19 mouse cellular contexts compared by ENCODE assay signal in the genomic region with DNA sequence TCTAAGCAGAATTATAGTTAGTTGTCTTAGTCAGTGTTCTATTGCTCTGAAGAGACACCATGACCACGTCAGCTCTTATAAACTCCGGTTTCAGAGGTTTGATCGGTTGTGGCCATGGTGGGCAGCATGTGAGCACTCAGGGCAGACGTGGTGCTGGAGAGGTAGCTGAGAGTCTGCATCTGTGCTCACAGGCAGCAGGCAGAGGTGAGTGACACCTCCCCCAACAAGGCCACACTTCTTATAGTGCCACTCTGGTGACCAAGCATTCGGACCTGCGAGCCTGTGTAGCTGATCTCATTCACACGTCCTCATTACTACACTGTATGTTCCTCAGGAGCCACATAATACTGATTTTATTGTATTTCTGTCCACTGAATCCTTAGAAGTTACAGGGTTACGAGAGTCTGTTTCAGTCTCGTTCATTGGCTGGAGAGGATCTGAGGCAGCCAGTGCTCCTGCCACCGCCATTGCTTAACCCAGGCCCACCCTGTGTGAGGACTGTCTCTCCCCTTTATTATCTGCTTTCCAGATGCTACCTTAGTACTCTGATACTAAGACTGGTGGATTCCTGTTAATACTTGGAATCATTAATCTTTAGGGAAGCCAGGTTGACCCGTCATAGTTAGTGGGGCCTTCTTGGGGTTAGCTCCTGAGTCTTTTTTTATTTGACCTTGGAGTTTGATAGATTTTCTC.
DNase-seq lines count a peak whose midpoint lies in the region; ATAC-seq and TF ChIP-seq lines count a peak whose summit lies in the region.
"Had no signal": no experiment of that assay in that cellular context is flagged by ENCODE, and none has a peak within 500 bp of the region (broad histone marks: within the 10 kb centered on the region; RNA-seq: fewer than 3 reads in every experiment).

No protein-coding gene starts in this region.

- no peak for TF ChIP-seq POLR2A in heart, adult 2 months (IDR thresholded peaks at IDR 0.05; ENCODE audit: insufficient read depth, low read depth, low read length)
- TF ChIP-seq POLR2A in kidney, adult 2 months (IDR thresholded peaks at IDR 0.05; ENCODE audit: low read depth, low read length): no peak

- no peak for ATAC-seq in midbrain, embryonic 12.5 days (ENCODE audit: low FRiP score, low read depth)
- ATAC-seq in intestine, embryonic 16.5 days: peak; percentile 56; the same call in 1 of the 2 replicates
- no peak for ATAC-seq in forebrain, embryonic 15.5 days (replicated peaks)
- ATAC-seq: Patski had no signal

- peaks cover 6% of the 10 kb centered on the region for H3K4me1 ChIP-seq in heart, adult 2 months (ENCODE audit: control insufficient read depth, insufficient read depth, low read length)
- peaks cover 32% of the 10 kb centered on the region for H3K4me1 ChIP-seq in kidney, adult 2 months (ENCODE audit: control insufficient read depth, insufficient read depth, low read length)
- H3K4me1 ChIP-seq in midbrain, embryonic 12.5 days: peaks cover 49% of the 10 kb centered on the region
- peaks cover 66% of the 10 kb centered on the region for H3K4me1 ChIP-seq in midbrain, embryonic 10.5 days
- H3K4me1 ChIP-seq in intestine, embryonic 16.5 days (ENCODE audit: control insufficient read depth, insufficient read depth, low read length): peaks cover 8% of the 10 kb centered on the region
- peaks cover 51% of the 10 kb centered on the region for H3K4me1 ChIP-seq in forebrain, embryonic 15.5 days

- no peak overlapping the region for H3K4me2 ChIP-seq in midbrain, embryonic 12.5 days (replicated peaks)
- H3K4me2 ChIP-seq in intestine, embryonic 16.5 days (ENCODE audit: low read depth, low read length): no peak overlapping the region
- no peak overlapping the region for H3K4me2 ChIP-seq in forebrain, embryonic 15.5 days (replicated peaks)
- H3K4me2 ChIP-seq: hindbrain, embryonic 15.5 days had no signal

- H3K36me3 ChIP-seq in heart, adult 2 months (ENCODE audit: control insufficient read depth, insufficient read depth, low read length): peaks cover 5% of the 10 kb centered on the region; the same call in 1 of the 2 replicates
- H3K36me3 ChIP-seq in kidney, adult 2 months (ENCODE audit: control insufficient read depth, insufficient read depth, low read length): no peaks in the 10 kb centered on the region
- H3K36me3 ChIP-seq in midbrain, embryonic 12.5 days: no peaks in the 10 kb centered on the region
- no peaks in the 10 kb centered on the region for H3K36me3 ChIP-seq in midbrain, embryonic 10.5 days
- H3K36me3 ChIP-seq in intestine, embryonic 16.5 days (ENCODE audit: control insufficient read depth, insufficient read depth, low read length): no peaks in the 10 kb centered on the region
- H3K36me3 ChIP-seq in forebrain, embryonic 15.5 days: no peaks in the 10 kb centered on the region
- H3K36me3 ChIP-seq: hindbrain, embryonic 15.5 days had no signal

- no peak for TF ChIP-seq EP300 in heart, adult 2 months (IDR thresholded peaks at IDR 0.05; ENCODE audit: insufficient read depth, low read depth, low read length)

- intact Hi-C loops in heart, adult 2 months (cut with DNase I): no loop called here

- DNase-seq in heart, adult 11 months: peak; percentile 83
- DNase-seq in heart, adult 2 months: no peak
- peak; percentile 43 for DNase-seq in kidney, adult 2 months
- no peak for DNase-seq in kidney, postnatal 4 days
- DNase-seq in midbrain, embryonic 10.5 days (ENCODE audit: low spot score): no peak
- DNase-seq: adrenal gland, adult 8-10 months; cerebellum, adult 8-10 months; heart, adult 18-20 months; layer of hippocampus, postnatal 36 days; left cerebral cortex, postnatal 4 days; lung, adult 18-20 months; right cerebral cortex, postnatal 4 days had no signal

- WGBS in heart, adult 2 months: 89% methylated on average over 11 of the region's 11 CpGs
- WGBS in kidney, adult 2 months: 59% methylated on average over 11 of the region's 11 CpGs
- 81% methylated on average over 11 of the region's 11 CpGs for WGBS in midbrain, embryonic 12.5 days
- WGBS in midbrain, embryonic 10.5 days: 88% methylated on average over 11 of the region's 11 CpGs
- WGBS in intestine, embryonic 16.5 days: 75% methylated on average over 11 of the region's 11 CpGs
- 78% methylated on average over 11 of the region's 11 CpGs for WGBS in forebrain, embryonic 15.5 days

- H3K79me2 ChIP-seq in heart, adult 2 months (replicated peaks; ENCODE audit: control insufficient read depth, insufficient read depth, low read length): no peaks in the 10 kb centered on the region

- TF ChIP-seq CTCF in heart, adult 2 months (IDR thresholded peaks at IDR 0.05): no peak
- no peak for TF ChIP-seq CTCF in kidney, adult 2 months (conservative IDR thresholded peaks at IDR 0.05; ENCODE audit: insufficient read depth, insufficient read length, low read depth, low read length)

- H3K27ac ChIP-seq in heart, adult 2 months: no peak overlapping the region
- H3K27ac ChIP-seq in kidney, adult 2 months (ENCODE audit: insufficient read depth, low read depth, low read length): peak overlapping the region; percentile 8; the same call in 1 of the 2 replicates
- H3K27ac ChIP-seq in midbrain, embryonic 12.5 days (replicated peaks): 0 out of 2 replicates have a peak overlapping the region, but pooled peaks have one; percentile 15
- no peak overlapping the region for H3K27ac ChIP-seq in midbrain, embryonic 10.5 days (replicated peaks)
- no peak overlapping the region for H3K27ac ChIP-seq in intestine, embryonic 16.5 days (ENCODE audit: low read length)
- no peak overlapping the region for H3K27ac ChIP-seq in forebrain, embryonic 15.5 days (replicated peaks)
- H3K27ac ChIP-seq: hindbrain, embryonic 15.5 days; layer of hippocampus, adult 2 months had no signal

- H3K4me3 ChIP-seq in heart, adult 2 months: no peak overlapping the region
- no peak overlapping the region for H3K4me3 ChIP-seq in kidney, adult 2 months (ENCODE audit: insufficient read depth, low read depth, low read length)
- H3K4me3 ChIP-seq in midbrain, embryonic 12.5 days: no peak overlapping the region
- H3K4me3 ChIP-seq in midbrain, embryonic 10.5 days: no peak overlapping the region
- no peak overlapping the region for H3K4me3 ChIP-seq in intestine, embryonic 16.5 days (ENCODE audit: low read length)
- H3K4me3 ChIP-seq in forebrain, embryonic 15.5 days: no peak overlapping the region
- H3K4me3 ChIP-seq: hindbrain, embryonic 15.5 days; layer of hippocampus, adult 2 months; myocyte had no signal

- no peaks in the 10 kb centered on the region for H3K9me3 ChIP-seq in midbrain, embryonic 12.5 days
- H3K9me3 ChIP-seq in midbrain, embryonic 10.5 days (replicated peaks): no peaks in the 10 kb centered on the region
- H3K9me3 ChIP-seq in intestine, embryonic 16.5 days (ENCODE audit: control insufficient read depth, low read length): no peaks in the 10 kb centered on the region
- H3K9me3 ChIP-seq in forebrain, embryonic 15.5 days: no peaks in the 10 kb centered on the region
- H3K9me3 ChIP-seq: hindbrain, embryonic 15.5 days had no signal

- no peak overlapping the region for H3K9ac ChIP-seq in heart, adult 2 months (ENCODE audit: low read depth, low read length)
- H3K9ac ChIP-seq in midbrain, embryonic 12.5 days (replicated peaks): no peak overlapping the region
- H3K9ac ChIP-seq in intestine, embryonic 16.5 days (ENCODE audit: low read depth, low read length): no peak overlapping the region
- no peak overlapping the region for H3K9ac ChIP-seq in forebrain, embryonic 15.5 days (replicated peaks)
- H3K9ac ChIP-seq: hindbrain, embryonic 15.5 days had no signal

- H3K27me3 ChIP-seq in heart, adult 2 months (ENCODE audit: control insufficient read depth, insufficient read depth, low read length): no peaks in the 10 kb centered on the region
- no peaks in the 10 kb centered on the region for H3K27me3 ChIP-seq in kidney, adult 2 months (replicated peaks; ENCODE audit: control insufficient read depth, insufficient read depth, low read length)
- no peaks in the 10 kb centered on the region for H3K27me3 ChIP-seq in midbrain, embryonic 12.5 days
- H3K27me3 ChIP-seq in midbrain, embryonic 10.5 days (ENCODE audit: low read depth, poor library complexity, severe bottlenecking): no peaks in the 10 kb centered on the region
- H3K27me3 ChIP-seq in intestine, embryonic 16.5 days (replicated peaks; ENCODE audit: control insufficient read depth, insufficient read depth, low read length): no peaks in the 10 kb centered on the region
- H3K27me3 ChIP-seq in forebrain, embryonic 15.5 days: no peaks in the 10 kb centered on the region
- H3K27me3 ChIP-seq: hindbrain, embryonic 15.5 days; Patski had no signal

Comparison
In these comparisons a context has a peak if more than half of its experiments do, and no peak if none do; other contexts are left out.
1. DNase-seq: peak in heart, adult 11 months (single experiment) and kidney, adult 2 months (single experiment); none in heart, adult 2 months (0 of 2), kidney, postnatal 4 days (0 of 2) and midbrain, embryonic 10.5 days (single experiment).
2. H3K27ac ChIP-seq: peak in kidney, adult 2 months (single experiment) and midbrain, embryonic 12.5 days (single experiment); none in heart, adult 2 months (single experiment), midbrain, embryonic 10.5 days (single experiment), intestine, embryonic 16.5 days (single experiment) and forebrain, embryonic 15.5 days (single experiment).